Mouse (Mus musculus) adipocyte (in vitro differentiated cells): Measurements from ENCODE around the gene Uqcr11.
A peak's percentile ranks its signal among the peaks of the same experiment; 100 is the strongest.

Source experiments
- DNase-seq: peaks from one replicate; pipeline ENCODE4 v3.0.0-alpha.2; 2016; ENCODE audit warnings: low spot score

Uqcr11 gene

GRCm38 (mm10) chr10:80431570-80432386 lies 25.1 kb upstream of the Uqcr11 start:
- no peak for DNase-seq

DNA sequence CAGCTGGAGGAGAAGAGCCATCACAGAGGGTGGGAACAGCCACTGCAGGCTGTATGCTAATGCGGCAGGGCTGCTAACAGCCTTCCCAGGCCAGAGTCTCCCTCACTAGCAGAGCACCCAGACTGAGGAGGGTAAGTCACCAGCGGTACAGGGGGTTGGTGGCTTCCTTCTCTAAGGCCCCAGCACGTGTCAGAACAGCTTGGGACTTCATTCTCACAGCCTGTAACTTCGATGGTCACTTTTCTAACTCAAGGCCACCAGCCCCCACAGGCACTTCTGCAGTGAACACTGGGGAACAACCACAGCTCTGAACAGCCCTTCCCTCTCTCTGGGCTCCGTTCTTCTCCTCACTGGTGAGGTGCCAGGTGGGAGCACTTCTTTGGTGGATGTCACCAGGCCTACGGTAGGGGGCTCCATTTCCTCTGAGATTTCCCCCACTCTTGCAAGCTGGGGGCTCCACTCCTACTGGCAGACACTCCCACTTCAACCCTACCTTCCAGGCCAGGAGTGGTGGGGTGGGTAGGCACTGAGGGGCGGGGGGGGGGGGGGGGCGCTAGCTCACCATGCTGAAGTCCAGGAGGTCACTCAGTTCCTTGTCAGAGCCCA lies 23.8 kb upstream of the Uqcr11 start:
- DNase-seq = no peak

GRCm38 (mm10) chr10:80429800-80430199 lies 23.2 kb upstream of the Uqcr11 start:
- DNase-seq = no peak

GRCm38 (mm10) chr10:80425041-80425440 lies 18.4 kb upstream of the Uqcr11 start:
- DNase-seq = no peak

GRCm38 (mm10) chr10:80423562-80423961 lies 16.9 kb upstream of the Uqcr11 start:
- DNase-seq = no peak

GRCm38 (mm10) chr10:80421651-80422472 lies 15.2 kb upstream of the Uqcr11 start:
- no peak for DNase-seq

DNA sequence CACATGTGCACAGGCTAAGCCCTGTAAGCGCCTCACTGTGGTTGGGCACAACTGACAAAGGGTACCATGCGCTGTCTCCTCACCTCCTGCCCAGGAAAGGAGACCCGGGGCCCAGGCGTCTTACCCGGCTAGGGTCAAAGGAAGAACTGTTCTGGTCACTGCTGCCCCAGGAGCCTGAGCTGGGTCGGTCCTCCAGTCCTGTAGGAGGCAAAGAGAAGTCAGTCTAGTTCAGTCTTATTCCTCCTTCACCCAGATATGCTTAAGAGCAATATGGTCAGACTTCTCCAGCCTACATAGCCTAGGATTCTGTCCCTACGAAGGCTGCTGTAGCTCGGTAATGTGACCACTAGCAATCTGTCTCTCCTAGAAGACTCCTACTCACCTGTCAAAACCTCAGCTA lies 14.6 kb upstream of the Uqcr11 start:
- no peak for DNase-seq

- no peak for DNase-seq
These were observed 14.1 kb upstream of the Uqcr11 start for GRCm38 (mm10) chr10:80420729-80421128.

DNA sequence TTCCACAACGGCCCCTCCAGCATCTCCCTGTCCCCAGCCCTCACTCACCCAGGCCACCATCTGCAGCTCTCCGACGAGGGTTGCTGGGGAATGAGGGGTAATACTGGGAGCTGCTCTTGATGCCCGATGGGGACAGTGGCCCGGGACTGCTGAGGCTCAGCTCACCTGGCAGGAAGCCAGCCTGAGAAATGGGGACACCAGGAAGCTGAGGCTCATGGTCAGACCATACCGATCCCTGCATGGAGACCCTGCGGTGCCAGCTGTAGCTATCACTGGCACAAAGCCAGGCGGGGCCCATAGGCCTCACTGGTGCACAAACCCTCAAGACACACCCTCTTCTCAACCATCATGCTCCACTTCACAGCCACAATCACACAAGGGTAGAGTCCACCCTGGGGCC lies 12.8 kb upstream of the Uqcr11 start:
- DNase-seq = no peak

DNA sequence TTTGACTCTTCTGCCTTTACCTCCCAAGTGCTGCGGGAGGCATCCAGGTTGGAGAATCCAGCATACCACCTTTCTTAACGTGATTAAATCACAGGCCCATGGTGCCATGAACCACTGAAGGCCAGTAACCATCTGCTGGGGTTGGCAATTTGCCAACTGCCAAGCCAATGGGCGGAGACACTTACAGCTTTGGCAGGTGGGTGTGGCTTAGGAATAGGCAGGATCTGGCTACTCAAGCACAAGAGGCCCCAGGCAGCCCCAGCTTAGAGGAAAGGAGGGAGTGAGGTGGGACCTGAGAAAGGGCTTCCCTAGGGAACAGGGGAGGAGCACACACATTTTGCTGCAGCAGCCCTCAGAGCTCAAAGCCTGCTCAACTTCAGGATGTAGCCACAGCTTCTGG lies 11.7 kb upstream of the Uqcr11 start:
- peak; percentile 61 for DNase-seq

GRCm38 (mm10) chr10:80417841-80418240 lies 11.2 kb upstream of the Uqcr11 start:
- DNase-seq = no peak

DNA sequence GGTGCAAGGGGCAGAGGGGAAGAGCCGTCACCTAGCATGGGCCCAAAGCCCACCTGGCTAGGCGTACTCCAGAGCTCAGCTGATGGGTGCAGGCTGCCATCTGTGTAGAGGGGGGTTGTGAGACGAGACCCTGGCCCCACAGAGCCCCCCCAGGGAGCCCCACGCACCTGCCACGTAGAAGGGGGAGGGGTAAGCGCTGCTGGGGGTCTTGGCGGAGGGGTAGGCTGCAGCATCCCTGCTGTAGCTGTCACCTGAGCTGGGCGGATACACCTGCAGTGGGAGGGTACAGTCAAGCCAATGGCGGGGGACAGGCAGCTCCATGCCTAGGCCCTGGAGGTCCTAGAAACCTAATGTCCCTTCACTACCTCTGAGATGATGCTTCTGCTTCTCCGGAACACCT lies 10.7 kb upstream of the Uqcr11 start:
- DNase-seq = no peak

- DNase-seq = no peak
These were observed 8.9 kb upstream of the Uqcr11 start for GRCm38 (mm10) chr10:80415566-80415965.

DNA sequence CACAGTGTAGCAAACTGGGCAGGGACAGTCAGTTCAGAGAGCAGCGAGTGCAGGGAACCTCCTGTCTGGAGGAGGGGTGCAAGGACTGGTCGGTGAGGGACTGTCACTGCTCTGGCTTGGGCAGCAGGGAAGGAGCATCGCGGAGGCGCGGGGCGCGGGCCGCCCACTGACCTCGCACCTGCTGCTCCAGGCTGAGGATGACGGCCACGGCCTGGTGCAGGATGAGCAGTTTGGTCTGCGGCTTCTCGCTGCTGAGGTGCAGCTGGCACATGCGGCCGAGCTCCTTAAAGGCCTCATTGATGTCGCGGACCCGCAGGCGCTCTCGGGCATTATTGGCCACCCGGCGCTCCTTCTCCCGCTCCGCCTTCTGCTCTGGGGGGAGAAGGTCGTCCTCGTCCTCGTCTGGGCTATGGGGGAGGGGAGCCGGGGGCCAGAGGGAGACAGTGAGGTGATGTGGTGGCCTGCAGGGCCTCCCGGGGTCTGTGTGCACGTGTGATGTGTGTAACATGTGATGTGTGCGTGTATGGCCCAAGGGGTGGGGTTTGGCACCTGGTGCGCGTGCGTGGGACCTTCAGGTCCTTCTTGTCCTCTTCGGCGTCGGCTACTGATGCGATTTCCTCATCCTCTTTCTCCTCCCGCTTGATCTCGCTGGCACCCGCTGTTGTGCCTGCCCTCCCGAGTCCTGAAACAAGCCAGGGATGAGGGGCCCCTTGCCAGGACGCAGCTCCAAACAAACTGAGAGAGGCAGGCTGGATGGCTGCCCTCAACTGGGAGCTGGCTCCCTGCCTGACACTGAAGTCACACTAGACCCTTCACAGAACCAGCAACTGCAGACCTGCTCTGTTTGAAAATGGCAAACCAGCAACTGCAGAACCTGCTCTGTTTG lies 6.3 kb upstream of the Uqcr11 start:
- no peak for DNase-seq

DNA sequence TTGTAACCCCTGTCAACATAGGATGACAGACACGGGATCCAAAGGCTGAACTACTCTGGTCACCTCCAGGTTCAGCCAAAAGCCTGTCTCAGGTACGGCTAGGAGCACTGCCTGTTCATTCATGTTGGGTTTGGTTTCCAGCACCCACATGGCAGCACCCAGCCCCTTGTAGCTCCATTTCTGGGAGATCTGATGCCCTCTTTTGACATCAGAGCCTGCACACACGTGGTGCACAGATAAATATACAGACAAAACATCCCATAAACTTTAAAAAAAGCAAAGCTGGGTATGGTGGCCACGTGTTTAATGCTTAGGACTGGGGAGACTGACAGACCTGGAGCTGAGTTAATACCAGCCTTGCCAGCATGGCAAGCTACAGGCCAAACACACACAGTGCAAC lies 1.3 kb upstream of the Uqcr11 start:
- DNase-seq = no peak

DNA sequence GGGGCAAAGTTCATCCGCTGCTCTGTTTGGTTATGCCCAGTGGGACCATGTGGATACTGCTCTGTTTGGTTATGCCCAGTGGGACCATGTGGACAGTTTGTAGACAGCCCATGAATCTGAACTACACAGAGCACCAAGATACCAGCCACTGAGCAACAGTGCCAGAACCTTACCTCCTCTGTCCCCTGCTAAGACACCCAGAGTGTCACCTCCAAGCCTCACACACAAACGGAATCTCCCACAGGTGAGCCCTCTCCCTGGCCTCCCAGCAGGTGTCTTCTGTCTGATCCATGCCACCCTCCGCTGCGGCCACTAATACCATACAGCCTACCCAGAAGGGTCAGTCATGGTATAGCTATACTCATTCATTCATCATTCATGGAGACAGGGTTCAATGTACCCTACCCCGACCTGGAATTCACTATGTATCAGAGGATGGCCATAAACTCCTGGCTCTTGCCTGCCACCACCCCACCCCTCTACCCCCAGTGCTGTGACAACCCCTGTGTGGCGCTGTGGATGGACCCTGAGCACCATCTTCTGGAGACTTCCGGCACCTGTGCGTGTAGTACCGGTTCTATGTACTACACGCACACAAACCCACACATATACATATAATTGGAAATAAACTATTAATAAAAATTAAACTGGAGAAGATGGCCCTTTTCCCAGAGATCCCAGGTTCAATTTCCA lies 1.0 kb downstream of the Uqcr11 start:
- DNase-seq = no peak

DNA sequence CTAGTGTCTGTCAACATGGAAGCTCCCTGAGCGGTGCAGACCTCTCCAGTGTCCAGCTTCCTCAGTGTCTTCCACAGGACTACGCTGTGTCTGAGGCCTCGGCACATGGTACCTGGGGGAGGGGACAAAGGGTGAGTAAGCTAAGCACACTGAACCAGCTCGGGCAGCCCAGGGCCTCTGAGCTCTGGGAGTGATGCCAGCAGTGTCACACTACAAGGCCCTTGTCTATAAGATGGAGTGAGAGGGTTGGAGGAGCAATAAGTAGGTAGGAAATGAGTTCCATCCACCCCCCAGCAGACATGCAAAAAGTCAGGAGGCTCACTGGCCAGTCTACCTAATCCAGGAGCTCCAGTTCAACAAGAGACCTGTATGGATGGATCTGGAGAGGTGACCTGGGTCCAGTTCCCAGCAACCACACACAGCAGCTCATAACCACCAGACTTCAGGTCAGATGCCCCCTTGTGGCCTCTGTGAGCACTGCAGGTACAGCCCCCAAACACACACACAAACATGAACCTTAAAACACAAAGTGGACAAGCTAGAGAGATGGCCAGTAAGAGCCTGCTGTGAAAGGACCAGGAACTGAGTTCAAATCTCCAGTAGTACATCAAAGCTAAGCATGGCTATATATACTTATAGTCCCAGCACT lies 3.5 kb downstream of the Uqcr11 start:
- peak; percentile 63 for DNase-seq

DNA sequence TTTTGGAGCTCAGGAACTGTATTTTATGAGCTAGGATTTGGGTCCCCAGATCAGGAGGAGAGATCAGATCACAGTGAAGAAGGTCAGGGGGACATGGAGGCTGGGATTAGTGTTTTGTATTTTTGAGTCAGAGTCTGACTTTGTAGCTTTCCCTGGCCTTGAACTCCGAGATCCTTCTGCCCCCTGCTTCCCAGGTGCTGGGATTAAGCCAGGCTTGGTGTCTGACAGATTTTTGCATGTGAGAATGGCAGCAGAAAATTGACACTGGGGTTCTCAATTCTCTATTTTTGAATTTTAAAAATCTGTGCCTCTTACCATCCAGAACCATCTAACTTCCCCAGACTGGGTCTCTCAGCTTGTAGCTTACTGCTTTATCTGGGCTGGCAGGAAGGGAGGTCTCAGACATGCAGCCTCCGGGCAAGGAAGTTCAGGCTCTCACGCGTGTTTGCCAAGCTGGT lies 5.9 kb downstream of the Uqcr11 start:
- DNase-seq = no peak

DNA sequence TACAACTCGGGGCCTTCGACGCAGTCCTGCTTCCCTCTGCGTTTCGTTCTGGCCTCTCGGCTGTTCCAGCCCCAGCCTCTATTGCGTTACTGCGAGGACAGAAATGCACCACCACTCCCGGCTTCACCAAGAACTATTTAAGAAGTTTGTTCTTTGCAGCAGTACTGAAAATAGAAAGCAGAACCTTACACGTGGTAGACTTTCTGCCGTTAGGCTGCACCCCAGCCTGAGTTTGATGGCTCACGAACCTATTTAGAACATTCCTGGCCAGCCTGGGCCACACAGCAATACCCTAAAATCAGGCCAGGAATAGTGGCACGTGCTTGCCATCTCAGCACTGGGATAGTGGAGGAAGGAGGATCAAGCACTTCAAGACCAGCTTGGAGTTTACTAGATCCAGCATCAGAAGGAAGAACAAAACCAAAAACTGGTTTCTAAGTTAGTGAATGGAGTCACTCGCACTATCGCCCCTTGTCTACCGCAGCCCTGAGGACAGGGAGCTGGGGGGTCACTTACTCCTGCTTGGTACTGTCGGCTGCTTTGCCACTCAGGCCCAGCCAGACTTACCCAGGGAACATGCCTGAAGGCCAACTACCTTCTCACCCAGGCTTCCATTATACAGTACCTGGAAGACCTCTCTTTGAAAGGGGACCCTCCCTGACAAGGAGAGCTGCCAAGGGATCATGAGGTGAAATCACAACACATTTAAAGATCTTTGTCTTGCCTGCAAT lies 6.5 kb downstream of the Uqcr11 start:
- DNase-seq = no peak
